Mouse (Mus musculus) E14TG2a.4 (cell line): ENCODE results near the gene Kcnh7.

Experiments
- CTCF ChIP-seq: conservative IDR thresholded peaks from 2 replicates; pipeline ENCODE4 v1.5.1; 2014; ENCODE audit warnings: low read length
- NANOG ChIP-seq: IDR thresholded peaks from 2 replicates; pipeline ENCODE4 v1.6.1; 2014; ENCODE audit warnings: borderline replicate concordance, low read length, mixed read lengths
- POU5F1 ChIP-seq: IDR thresholded peaks from 2 replicates; pipeline ENCODE4 v1.6.1; 2014; ENCODE audit warnings: low read length, borderline replicate concordance

GRCm38 (mm10) chr2:62842630-62843029 is 341.5 kb downstream of the Kcnh7 start:
- no peak for TF ChIP-seq NANOG
- no peak for TF ChIP-seq CTCF
- TF ChIP-seq POU5F1: no peak
